Mouse (Mus musculus): ENCODE results near the gene Slc17a8.

DNA sequence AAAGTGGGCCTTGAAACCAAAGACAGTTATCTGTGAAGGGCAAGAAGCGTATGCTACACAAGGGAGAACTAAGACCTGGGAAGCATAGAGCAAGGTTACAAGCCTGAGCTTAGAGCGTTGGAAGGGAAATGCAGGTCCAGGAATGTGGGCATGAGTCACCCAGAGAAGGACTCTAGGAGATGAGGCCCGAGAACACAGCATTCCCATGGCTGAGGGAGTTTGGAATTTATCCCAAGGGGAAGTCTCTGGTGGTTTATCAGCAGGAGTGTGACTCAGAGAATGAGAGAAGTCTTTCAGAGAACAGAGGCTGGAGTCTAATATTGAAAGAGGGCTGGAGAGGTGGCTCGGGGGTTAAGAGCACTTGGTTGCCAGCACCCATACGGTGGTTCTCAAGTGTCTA, 94.0 kb downstream of the Slc17a8 start:
- TF ChIP-seq POLR2A (IDR thresholded peaks at IDR 0.05; ENCODE audit: borderline replicate concordance, extremely low read depth, insufficient read depth, insufficient read length, poor library complexity, severe bottlenecking) (no peak), CTCF (IDR thresholded peaks at IDR 0.05; ENCODE audit: borderline replicate concordance, extremely low read depth, insufficient read depth, insufficient read length) (no peak)
